Mouse (Mus musculus): ENCODE results near the gene Osgin1. TPM values are rescaled to one million over a fixed set of nuclear protein-coding genes. Genes with fewer than 3 reads are reported as not detected.

The Osgin1 gene
- total RNA-seq, 2 experiments from 2014 or later, result 0.58 to 0.67 TPM

GRCm38 (mm10) chr8:119423631-119424141, 10.2 kb upstream of the Osgin1 start:
- DNase-seq (ENCODE audit: low spot score in 2 of 2), result no peak

GRCm38 (mm10) chr8:119424199-119424733, 9.7 kb upstream of the Osgin1 start:
- no peak for DNase-seq (ENCODE audit: low spot score in 2 of 2)

DNA sequence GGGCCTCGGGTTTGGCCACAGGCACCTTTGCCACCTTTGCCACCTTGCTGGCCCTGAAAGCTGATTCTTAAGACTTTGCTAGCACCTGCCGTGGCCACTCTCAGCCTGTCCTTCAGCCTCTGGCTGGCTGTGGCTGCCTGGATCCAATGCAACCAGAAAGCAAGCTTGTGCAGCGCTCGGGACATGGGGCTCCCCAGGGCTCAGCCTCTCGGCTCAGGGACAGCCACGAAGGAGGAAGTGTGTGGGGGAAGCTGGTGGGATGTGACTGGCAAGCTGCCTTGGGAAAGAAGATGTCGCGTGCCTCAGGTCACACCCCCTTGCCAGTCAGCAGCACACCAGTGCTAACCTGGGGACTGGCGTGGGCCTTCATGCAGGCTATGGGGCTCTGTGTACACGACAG, 9.2 kb upstream of the Osgin1 start:
- no peak for DNase-seq (ENCODE audit: low spot score in 2 of 2)

DNA sequence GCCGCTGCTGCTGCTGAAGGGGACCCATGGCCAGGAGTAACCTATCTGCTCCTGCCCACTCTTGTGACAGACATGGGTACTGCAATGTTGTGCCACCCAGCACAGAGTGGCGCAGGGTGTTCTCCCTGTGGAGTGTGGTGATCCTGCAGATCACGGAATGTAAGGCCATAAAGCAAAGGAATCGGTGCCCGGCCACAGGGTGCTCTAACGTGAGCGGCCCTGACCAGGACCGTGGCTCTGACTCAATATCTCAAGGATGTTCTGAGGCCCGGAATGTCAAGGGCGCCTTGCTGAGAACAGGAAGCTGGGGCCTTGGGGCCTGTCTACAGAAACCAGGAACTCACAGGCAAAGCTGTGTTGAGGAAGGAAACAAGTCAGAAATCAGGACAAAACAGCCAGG, 8.4 kb upstream of the Osgin1 start:
- DNase-seq (ENCODE audit: low spot score in 2 of 2), result no peak

GRCm38 (mm10) chr8:119426069-119426735, 7.7 kb upstream of the Osgin1 start:
- DNase-seq (ENCODE audit: low spot score in 2 of 2), result no peak

DNA sequence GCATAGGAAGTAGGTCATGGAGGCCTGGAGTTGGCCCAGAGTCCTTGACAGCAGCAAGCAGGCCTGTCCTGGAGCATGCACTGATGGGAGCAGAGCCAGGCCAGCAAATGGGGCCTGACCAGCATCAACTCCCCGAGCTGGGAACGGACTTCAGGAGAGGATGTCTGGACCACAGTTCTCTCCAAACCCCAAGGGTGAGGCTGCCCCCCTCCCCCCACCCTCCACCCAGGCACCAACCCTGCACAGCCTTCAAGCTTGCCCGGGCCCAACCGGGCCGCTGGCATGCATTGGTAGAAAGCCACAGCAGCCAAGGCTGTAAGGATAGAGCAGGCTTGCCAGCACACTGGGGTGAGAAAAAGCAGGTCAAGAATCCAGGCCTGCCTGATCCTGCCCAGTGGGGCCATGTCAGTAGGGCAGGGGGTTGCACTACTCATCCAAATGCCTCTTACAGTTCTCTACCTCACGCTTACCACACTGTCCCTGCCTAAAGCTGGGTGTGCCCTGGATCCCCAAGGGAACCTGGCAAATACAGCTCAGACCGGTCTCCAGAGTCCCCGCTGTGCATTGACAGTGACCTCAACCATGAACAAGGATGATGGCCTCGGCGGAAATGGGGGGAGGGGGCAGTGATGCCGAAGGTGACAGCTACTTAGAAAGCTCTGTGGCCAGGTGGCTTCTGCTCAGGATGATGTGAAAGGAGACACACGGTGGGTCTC, 6.1 kb upstream of the Osgin1 start:
- no peak for DNase-seq (ENCODE audit: low spot score in 2 of 2)

GRCm38 (mm10) chr8:119428350-119428740, 5.6 kb upstream of the Osgin1 start:
- no peak for DNase-seq (ENCODE audit: low spot score in 2 of 2)

GRCm38 (mm10) chr8:119428766-119429327, 5.1 kb upstream of the Osgin1 start:
- no peak for DNase-seq (ENCODE audit: low spot score in 2 of 2)

GRCm38 (mm10) chr8:119429552-119429951, 4.4 kb upstream of the Osgin1 start:
- DNase-seq (ENCODE audit: low spot score in 2 of 2), result no peak

DNA sequence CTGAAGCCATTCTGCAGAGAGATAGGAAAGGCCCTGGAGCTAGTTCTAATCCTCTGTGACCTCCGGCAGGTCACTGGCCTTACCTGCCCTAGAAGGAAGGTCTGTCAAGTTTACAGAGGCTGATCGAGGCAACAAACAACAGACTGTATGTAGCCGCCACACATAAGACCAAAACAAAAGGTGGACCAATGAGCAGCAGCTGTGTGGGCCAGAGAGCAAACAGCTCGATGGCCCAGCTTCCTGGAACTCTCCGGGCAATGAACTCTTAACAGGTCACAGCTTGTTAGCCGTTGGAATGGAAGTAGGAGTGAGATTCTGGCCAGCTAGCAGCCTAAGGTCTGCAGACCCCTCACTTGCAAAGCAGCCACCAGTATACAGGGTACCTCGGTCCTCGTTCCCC, 3.7 kb upstream of the Osgin1 start:
- DNase-seq (ENCODE audit: low spot score in 2 of 2), result no peak

GRCm38 (mm10) chr8:119430690-119431089, 3.2 kb upstream of the Osgin1 start:
- DNase-seq (ENCODE audit: low spot score in 2 of 2), result no peak

DNA sequence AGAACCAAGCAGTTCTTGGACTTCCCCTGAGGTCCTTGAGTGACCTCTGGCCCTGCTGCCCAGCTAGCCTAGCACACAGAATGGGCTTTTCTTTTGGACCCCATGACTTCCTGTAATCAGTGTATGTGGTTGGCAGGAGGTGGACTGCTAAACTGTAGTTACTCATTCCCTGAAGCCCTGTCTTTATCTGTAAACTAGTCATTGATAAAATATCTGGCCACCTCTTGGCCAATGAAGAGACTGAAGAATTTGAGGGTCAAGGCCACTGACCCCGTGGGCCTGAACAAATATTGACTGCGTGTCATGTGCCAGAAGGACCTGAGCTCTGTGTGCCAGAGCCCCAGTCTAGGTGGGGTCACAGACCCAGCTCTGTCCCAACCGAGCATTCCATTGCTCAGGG, 1.6 kb upstream of the Osgin1 start:
- no peak for DNase-seq (ENCODE audit: low spot score in 2 of 2)

DNA sequence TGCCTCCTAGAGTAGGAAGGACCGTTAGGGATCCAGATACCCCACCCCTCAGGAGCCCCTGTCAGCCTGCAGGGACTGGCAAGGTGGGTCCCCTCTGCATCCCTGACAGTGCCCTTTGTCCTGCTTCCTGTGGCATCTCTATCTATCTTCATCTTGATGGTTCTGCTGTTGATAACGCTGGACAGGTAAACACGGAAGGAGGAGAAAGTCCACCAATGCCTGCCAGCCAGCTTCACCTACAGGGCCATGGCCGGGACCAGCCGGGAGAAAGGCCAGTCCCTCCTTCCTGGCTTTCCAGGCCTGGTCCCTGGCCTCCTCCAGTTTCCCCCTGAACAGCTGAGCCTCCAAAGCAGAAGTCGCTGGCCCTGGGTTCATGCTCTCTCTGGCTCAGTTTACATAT, 645 bp downstream of the Osgin1 start:
- no peak for DNase-seq (ENCODE audit: low spot score in 2 of 2)

GRCm38 (mm10) chr8:119435527-119435926, 1.6 kb downstream of the Osgin1 start:
- no peak for DNase-seq (ENCODE audit: low spot score in 2 of 2)

DNA sequence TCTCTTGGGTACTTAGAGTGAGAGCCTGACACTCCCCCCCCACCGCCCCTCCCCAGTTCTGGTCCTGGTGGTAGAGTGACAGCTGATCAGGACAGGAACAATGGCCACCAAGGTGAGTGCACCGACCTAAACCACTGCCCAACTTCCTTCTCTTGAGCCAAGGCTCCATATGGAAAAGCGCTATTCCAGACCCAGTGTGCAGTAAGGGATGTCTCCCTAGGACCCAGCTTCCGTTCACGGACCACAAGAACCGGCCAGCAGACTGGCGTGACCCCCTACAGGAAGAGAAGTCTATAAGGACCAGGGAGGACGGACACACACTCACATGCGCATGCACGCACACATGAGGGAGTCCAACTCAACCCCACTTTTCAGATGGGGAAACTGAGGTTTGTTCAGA, 2.4 kb downstream of the Osgin1 start:
- DNase-seq (ENCODE audit: low spot score in 2 of 2), result no peak

- DNase-seq (ENCODE audit: low spot score in 2 of 2), result no peak
These were observed 3.0 kb downstream of the Osgin1 start for GRCm38 (mm10) chr8:119436933-119437332.

- DNase-seq (ENCODE audit: low spot score in 2 of 2), result no peak
These were observed 3.6 kb downstream of the Osgin1 start for GRCm38 (mm10) chr8:119437506-119437905.

GRCm38 (mm10) chr8:119438876-119439275, 5.0 kb downstream of the Osgin1 start:
- no peak for DNase-seq (ENCODE audit: low spot score in 2 of 2)

GRCm38 (mm10) chr8:119439424-119439823, 5.5 kb downstream of the Osgin1 start:
- no peak for DNase-seq (ENCODE audit: low spot score in 2 of 2)

DNA sequence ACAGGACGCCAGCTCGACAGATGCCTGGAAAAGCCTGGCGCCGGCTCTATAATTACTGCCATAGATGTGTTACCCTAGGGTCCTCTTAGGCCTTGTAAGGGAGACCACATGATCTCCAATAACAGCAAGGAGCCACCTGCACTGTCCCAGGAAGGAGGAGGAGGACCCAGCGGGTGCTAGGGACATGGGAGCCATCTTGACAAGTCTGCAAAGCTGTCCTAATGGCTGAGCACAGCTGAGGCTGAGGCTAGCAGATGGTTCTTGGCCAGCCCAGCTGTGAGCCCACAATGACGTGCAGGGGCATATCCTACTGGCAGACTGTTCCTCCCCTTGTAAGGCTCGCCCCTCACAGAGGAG, 5.9 kb downstream of the Osgin1 start:
- no peak for DNase-seq (ENCODE audit: low spot score in 2 of 2)

GRCm38 (mm10) chr8:119440250-119440951, 6.5 kb downstream of the Osgin1 start:
- peak in 1 of 2 experiments; percentile 70 for DNase-seq (ENCODE audit: low spot score in 2 of 2)

DNA sequence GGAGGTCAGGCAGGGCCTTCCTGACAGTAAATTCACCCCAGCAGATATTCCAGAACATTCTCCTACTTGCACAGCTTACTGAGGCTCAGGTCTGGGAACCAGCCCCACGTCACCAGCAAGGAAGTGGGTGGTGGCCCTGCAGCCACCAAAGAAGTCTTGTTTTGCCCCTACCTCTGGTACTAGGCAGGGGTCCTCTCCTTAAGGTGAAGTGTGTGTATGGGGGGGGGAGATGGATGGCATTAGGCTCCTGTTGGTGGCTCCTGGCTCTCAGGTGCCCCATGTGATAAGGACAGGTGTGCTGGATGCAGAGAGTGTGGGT, 7.0 kb downstream of the Osgin1 start:
- DNase-seq (ENCODE audit: low spot score in 2 of 2), result no peak
